Mouse (Mus musculus) R1 (cell line): Measurements from ENCODE around the gene Nptx1.
A peak's percentile ranks its signal among the peaks of the same experiment; 100 is the strongest.

ENCODE experiments used
- DNase-seq: peaks from one replicate; pipeline ENCODE4 v3.0.0-alpha.2; 2018; ENCODE audit warnings: low read depth, low spot score

The Nptx1 gene

DNA sequence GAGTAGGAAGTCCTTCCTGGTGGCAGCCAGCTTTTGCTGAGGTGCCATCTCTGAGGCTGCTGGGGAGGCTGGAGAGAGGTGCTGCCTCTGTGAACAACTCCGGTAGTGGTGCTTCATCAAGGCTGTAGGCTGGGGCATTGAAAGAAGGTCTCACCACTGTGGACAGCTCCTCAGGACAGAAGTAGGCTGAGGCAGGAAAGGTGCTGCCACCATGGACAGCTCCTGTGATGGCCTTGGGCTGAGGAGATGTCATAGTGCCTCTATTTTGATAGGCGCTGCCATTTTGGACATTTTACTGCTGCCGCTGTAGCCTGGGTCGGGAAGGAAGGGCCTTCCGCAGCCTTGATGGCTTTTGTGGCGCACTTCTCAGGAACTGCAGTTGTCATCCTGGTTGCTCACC, 54.7 kb downstream of the Nptx1 start:
- DNase-seq = peak; percentile 90

DNA sequence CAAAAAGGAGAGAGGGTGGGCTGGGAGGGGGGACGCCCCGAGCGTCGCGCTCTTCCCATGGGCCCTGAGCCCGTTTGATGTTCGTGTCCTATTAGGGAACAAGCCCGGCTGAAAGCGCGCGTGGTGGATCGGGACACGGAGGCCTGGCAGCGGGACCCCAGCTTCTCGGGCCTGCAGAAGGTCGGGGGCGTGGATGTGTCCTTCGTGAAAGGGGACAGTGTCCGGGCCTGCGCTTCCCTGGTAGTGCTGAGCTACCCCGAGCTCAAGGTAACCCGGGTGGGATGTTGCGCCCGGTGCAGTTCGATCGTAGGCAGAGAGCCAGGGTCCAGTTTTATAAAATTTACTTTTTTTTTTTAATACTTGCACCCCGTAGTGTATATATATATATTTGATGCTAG, 55.9 kb downstream of the Nptx1 start:
- no peak for DNase-seq

DNA sequence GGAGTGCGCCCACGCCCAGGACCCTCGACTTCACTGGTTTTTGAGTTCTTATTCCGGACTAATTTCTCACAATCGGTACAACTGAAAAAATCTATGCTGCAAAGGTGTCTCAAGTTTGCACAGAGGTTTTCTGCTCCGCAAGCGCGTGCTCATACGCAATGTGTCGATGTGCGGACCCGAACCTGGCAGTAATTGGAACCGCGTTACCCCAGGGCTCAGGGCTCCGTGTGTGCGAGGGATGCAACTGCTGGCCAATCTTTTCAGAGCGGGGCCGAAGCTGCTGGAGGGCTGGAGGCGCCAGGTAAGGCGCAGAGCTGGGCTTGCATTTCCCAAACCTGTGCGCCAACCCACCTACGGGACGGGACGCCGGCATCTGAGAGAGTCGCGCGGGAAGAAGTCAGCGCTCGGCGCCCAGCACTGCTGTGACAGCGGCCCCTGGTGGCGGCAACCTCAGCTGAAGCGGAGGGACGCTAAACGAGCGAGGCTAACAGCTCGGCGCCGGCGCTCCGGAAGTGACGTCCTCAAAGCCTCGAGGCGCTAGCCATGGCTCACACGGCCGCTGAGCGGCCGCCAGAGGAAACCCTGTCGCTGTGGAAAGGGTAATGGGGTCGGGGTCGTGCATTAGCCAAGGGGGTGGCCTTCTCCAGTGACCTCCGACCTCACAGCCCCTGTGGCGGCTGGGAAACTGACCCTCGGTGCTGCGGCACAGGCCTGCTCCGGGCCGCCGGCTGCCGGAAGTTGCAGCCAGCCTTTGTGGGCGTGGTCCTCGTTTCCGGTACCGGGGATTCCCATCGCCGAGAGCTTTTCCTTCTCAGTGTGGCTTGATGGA, 56.5 kb downstream of the Nptx1 start, which contains the start of gene Endov:
TSS of gene Endov (plus strand) at position 487 of the 829 bp plus-strand sequence.
- peak; percentile 96 for DNase-seq
